Mouse (Mus musculus) limb, embryonic 11.5 days (tissue): ENCODE measurements at regions not wholly inside any gene's neighbourhood (a gene's known extent, or its start where the extent isn't known, plus 50 kb on each side); places are given as distances from the start of the nearest gene placed in this dataset.
A peak's percentile ranks its signal among the peaks of the same experiment; 100 is the strongest.
"Not testable (repeated sequence)": the region's sequence is repeated elsewhere in the genome, so short reads cannot be mapped to it uniquely, and the experiment has no call there.

Experiments used
- ATAC-seq: fragments of 200-750 bp; cut with Nextera tagmentation; 2 replicates; pipeline ENCODE4 v1.8.0; 2017; ENCODE audit warnings: low read depth; ENCODE audit not compliant: insufficient number of reproducible peaks, low FRiP score, low TSS enrichment
- DNase-seq: peaks from one replicate; pipeline ENCODE4 v3.0.0-alpha.2; 2015; ENCODE audit warnings: low spot score
- H3K27ac ChIP-seq: fragments of 300-500 bp; sonication (generic); replicated peaks from 2 replicates; pipeline ENCODE4 v1.5.1; 2014; ENCODE audit warnings: low read depth, mild to moderate bottlenecking, low read length
- H3K27me3 ChIP-seq: fragments of 300-500 bp; sonication (generic); 2 replicates; pipeline ENCODE4 v1.6.1; 2014; ENCODE audit warnings: mild to moderate bottlenecking, low read length, mixed read lengths; ENCODE audit not compliant: control insufficient read depth, insufficient read depth
- H3K36me3 ChIP-seq: fragments of 300-500 bp; sonication (generic); 2 replicates; pipeline ENCODE4 v1.6.1; 2014; ENCODE audit warnings: mild to moderate bottlenecking, low read length, moderate library complexity, mixed read lengths; ENCODE audit not compliant: control insufficient read depth, insufficient read depth
- H3K4me1 ChIP-seq: fragments of 300-500 bp; sonication (generic); 2 replicates; pipeline ENCODE4 v1.6.1; 2014; ENCODE audit warnings: low read length, mixed read lengths; ENCODE audit not compliant: control insufficient read depth, insufficient read depth
- H3K4me2 ChIP-seq: fragments of 300-500 bp; sonication (generic); 2 replicates; pipeline ENCODE4 v1.6.1; 2014; ENCODE audit warnings: low read depth, mild to moderate bottlenecking, moderate library complexity; ENCODE audit not compliant: severe bottlenecking
- H3K4me3 ChIP-seq: fragments of 300-500 bp; sonication (generic); 2 replicates; pipeline ENCODE4 v1.5.1; 2014; ENCODE audit warnings: low read depth, low read length
- H3K9ac ChIP-seq: fragments of 300-500 bp; sonication (generic); 2 replicates; pipeline ENCODE4 v1.6.1; 2014; ENCODE audit warnings: mild to moderate bottlenecking, low read length
- H3K9me3 ChIP-seq: fragments of 300-500 bp; sonication (generic); 2 replicates; pipeline ENCODE4 v1.6.1; 2016; ENCODE audit warnings: low read length; ENCODE audit not compliant: control insufficient read depth
- WGBS: fragments of 180-500 bp; shearing (Covaris S2); extraction: QIAGEN DNeasy Blood & Tissue Kit; methylation state at CpG from one replicate; pipeline ENCODE4 v1.1.7; 2014; 5-methylcytosine and 5-hydroxymethylcytosine counted together

DNA sequence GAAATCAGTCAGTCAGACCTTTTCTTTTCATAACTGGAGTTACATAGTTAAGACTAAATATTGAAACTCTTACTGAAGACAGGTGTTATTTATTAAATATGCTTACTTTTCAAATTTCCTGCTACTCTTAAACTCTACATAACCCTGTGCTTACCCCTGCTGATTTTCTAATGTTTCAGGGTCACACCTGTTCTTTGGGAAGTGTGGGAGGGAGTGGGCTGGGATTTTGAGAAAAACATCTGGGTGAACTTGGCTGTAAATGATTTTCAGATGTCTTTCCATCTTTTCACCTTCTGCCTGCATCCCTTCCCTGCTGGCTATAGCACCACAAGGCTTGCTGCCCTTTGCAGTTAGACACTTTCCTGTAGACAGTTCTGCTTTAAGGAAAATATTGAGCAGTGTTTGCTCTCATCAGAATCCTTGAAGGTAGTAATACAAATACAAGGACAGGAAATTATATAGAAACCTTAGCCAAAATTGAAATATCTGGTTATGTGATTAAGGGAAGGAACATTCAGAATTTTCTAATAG, 204.8 kb downstream of the Slitrk1 start:
- Histone ChIP-seq H3K9me3 (no peaks in the 10 kb centered on the region), H3K9ac (no peak overlapping the region), H3K27ac (no peak overlapping the region), H3K27me3 (no peaks in the 10 kb centered on the region), H3K4me1 (no peaks in the 10 kb centered on the region), H3K36me3 (no peaks in the 10 kb centered on the region), H3K4me2 (no peak overlapping the region), H3K4me3 (no peak overlapping the region)
- ATAC-seq, result peak; percentile 91
- DNase-seq, result peak; percentile 28

DNA sequence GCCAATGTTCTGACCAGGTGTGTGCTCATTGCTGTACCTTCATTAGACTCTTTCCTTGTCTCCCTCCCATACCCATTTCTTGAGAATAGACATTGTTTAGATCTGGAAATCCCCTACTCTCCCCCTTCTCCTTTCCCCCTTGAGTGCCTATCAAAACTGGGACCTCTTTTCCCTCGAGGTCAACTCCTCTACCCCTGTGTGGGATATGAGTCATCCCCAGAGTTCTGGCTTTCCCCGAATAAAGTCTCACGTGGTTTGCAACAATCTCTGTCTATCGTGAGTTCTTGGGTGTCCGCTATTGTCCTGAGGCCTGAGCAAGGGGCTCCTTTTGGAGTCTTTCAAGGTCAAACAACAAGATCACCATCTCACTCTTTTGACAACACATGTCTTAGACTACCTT, 209.3 kb downstream of the Slitrk1 start:
- H3K27me3 ChIP-seq, H3K36me3 ChIP-seq, H3K4me1 ChIP-seq, H3K4me3 ChIP-seq, H3K27ac ChIP-seq, H3K9me3 ChIP-seq, H3K9ac ChIP-seq, H3K4me2 ChIP-seq, DNase-seq, ATAC-seq: not testable (repeated sequence)
- 90% methylated on average over 5 of the region's 5 CpGs for WGBS

- DNase-seq (no peak), ATAC-seq (no peak)
- Histone ChIP-seq H3K27ac (no peak overlapping the region), H3K4me1 (no peaks in the 10 kb centered on the region), H3K36me3 (no peaks in the 10 kb centered on the region), H3K9ac (no peak overlapping the region), H3K27me3 (no peaks in the 10 kb centered on the region), H3K4me3 (no peak overlapping the region), H3K4me2 (no peak overlapping the region), H3K9me3 (no peaks in the 10 kb centered on the region)
- 88% methylated on average over 6 of the region's 6 CpGs for WGBS
These were observed 249.1 kb downstream of the Slitrk1 start for GRCm38 (mm10) chr14:108664864-108665263.

GRCm38 (mm10) chr14:108638291-108638690, 275.7 kb downstream of the Slitrk1 start:
- Histone ChIP-seq H3K27ac (no peak overlapping the region), H3K4me2 (no peak overlapping the region), H3K9me3 (no peaks in the 10 kb centered on the region), H3K36me3 (no peaks in the 10 kb centered on the region), H3K4me3 (no peak overlapping the region), H3K4me1 (no peaks in the 10 kb centered on the region), H3K27me3 (no peaks in the 10 kb centered on the region), H3K9ac (no peak overlapping the region)
- ATAC-seq (no peak), DNase-seq (no peak)
- 90% methylated on average over 2 of the region's 2 CpGs for WGBS

GRCm38 (mm10) chr14:108635266-108635665, 278.7 kb downstream of the Slitrk1 start:
- DNase-seq, result no peak
- Histone ChIP-seq H3K27me3 (no peaks in the 10 kb centered on the region), H3K4me2 (no peak overlapping the region), H3K9ac (no peak overlapping the region), H3K27ac (no peak overlapping the region), H3K9me3 (no peaks in the 10 kb centered on the region), H3K4me3 (no peak overlapping the region), H3K4me1 (no peaks in the 10 kb centered on the region), H3K36me3 (no peaks in the 10 kb centered on the region)
- WGBS, result 91% methylated on average over 2 of the region's 2 CpGs
- ATAC-seq, result no peak

DNA sequence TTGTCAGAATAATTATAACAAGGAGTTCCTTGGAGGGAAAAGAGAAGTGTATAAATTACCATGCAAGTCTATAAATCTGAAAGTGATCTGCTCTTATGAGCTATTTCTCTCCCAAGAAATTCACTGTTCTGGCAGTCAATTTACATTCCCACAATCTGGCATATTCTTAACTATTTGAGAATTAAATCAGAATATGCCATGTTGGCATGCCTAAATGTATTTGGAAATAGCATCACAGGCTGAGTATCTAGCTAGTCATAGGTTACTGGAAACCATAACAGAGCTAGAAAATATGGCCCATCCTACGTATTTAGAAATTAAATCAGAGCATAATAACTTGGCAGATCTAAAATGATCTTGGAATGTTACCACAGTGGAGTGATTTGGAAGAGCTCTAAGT, 303.9 kb downstream of the Slitrk1 start:
- no peaks in the 10 kb centered on the region for H3K4me1 ChIP-seq
- no peak overlapping the region for H3K4me3 ChIP-seq
- ATAC-seq, result no peak
- H3K27ac ChIP-seq, result no peak overlapping the region
- H3K9ac ChIP-seq, result no peak overlapping the region
- no peaks in the 10 kb centered on the region for H3K27me3 ChIP-seq
- 87% methylated on average over 1 of the region's 1 CpGs for WGBS
- H3K9me3 ChIP-seq, result no peaks in the 10 kb centered on the region
- DNase-seq, result no peak
- H3K4me2 ChIP-seq, result no peak overlapping the region
- no peaks in the 10 kb centered on the region for H3K36me3 ChIP-seq
